14 mouse cellular contexts compared by ENCODE assay signal in genomic region chr12:5983937-5984610, GRCm38 (mm10).
A peak's percentile ranks its signal among the peaks of the same experiment; 100 is the strongest.
DNase-seq lines count a peak whose midpoint lies in the region; ATAC-seq and TF ChIP-seq lines count a peak whose summit lies in the region.
"Had no signal": no experiment of that assay in that cellular context is flagged by ENCODE, and none has a peak within 500 bp of the region (broad histone marks: within the 10 kb centered on the region; RNA-seq: fewer than 3 reads in every experiment).

No protein-coding gene starts in this region.

- no peak overlapping the region; the same call in 1 of the 2 replicates for H3K27ac ChIP-seq in forebrain, embryonic 13.5 days
- no peak overlapping the region for H3K27ac ChIP-seq in forebrain, embryonic 11.5 days (ENCODE audit: low read depth, low read length)
- H3K27ac ChIP-seq in limb, embryonic 14.5 days (replicated peaks; ENCODE audit: low read depth, low read length) = no peak overlapping the region
- H3K27ac ChIP-seq: layer of hippocampus, adult 2 months; liver, embryonic 12.5 days had no signal

- H3K4me2 ChIP-seq in forebrain, embryonic 13.5 days = peak overlapping the region; percentile 18; the same call in 1 of the 2 replicates
- H3K4me2 ChIP-seq in forebrain, embryonic 11.5 days (ENCODE audit: low read depth, low read length, severe bottlenecking) = no peak overlapping the region
- H3K4me2 ChIP-seq in limb, embryonic 14.5 days (replicated peaks; ENCODE audit: low read depth, low read length, severe bottlenecking) = 0 out of 2 replicates have a peak overlapping the region, but pooled peaks have one; percentile 10
- H3K4me2 ChIP-seq: liver, embryonic 12.5 days had no signal

- no peak for DNase-seq in forebrain, embryonic 11.5 days (ENCODE audit: low spot score)
- DNase-seq in left cerebral cortex, adult 18-20 months (ENCODE audit: low spot score in 2 of 2) = peak; percentile 7 to 11
- no peak for DNase-seq in left cerebral cortex, postnatal 4 days
- peak; percentile 78 for DNase-seq in brain, embryonic 14.5 days (ENCODE audit: low read depth)
- no peak for DNase-seq in limb, embryonic 14.5 days (ENCODE audit: low spot score)
- DNase-seq: gastrocnemius, postnatal 14 days; thymus, postnatal 4 days had no signal

- intact Hi-C loops in left cerebral cortex, postnatal 4 days (cut with DNase I) = no loop called here

- TF ChIP-seq CTCF in brain, embryonic 14.5 days (IDR thresholded peaks at IDR 0.05; ENCODE audit: borderline replicate concordance, extremely low read depth, insufficient read depth, insufficient read length) = no peak

- peak; percentile 87 for ATAC-seq in forebrain, embryonic 13.5 days
- ATAC-seq in forebrain, embryonic 11.5 days (replicated peaks; ENCODE audit: low FRiP score) = no peak
- ATAC-seq in limb, embryonic 14.5 days (ENCODE audit: low FRiP score, low read depth) = no peak
- no peak for ATAC-seq in erythroblast, adult 5-6 weeks (replicated peaks; ENCODE audit: low FRiP score, poor library complexity, severe bottlenecking)
- no peak for ATAC-seq in cerebellum, adult (ENCODE audit: insufficient number of reproducible peaks, low FRiP score, low TSS enrichment)
- ATAC-seq: liver, embryonic 12.5 days had no signal

- H3K9ac ChIP-seq in forebrain, embryonic 13.5 days = no peak overlapping the region
- H3K9ac ChIP-seq in forebrain, embryonic 11.5 days (ENCODE audit: low read length) = no peak overlapping the region
- no peak overlapping the region for H3K9ac ChIP-seq in limb, embryonic 14.5 days (ENCODE audit: low read depth, low read length, severe bottlenecking)
- H3K9ac ChIP-seq: liver, embryonic 12.5 days had no signal

- TF ChIP-seq POLR2A in brain, embryonic 14.5 days (IDR thresholded peaks at IDR 0.05; ENCODE audit: borderline replicate concordance, extremely low read depth, insufficient read depth, insufficient read length, poor library complexity, severe bottlenecking) = no peak
- no peak for TF ChIP-seq POLR2A in limb, embryonic 14.5 days (IDR thresholded peaks at IDR 0.05; ENCODE audit: borderline replicate concordance, extremely low read depth, insufficient read depth, insufficient read length)

- H3K4me1 ChIP-seq in forebrain, embryonic 13.5 days = peaks cover 17% of the 10 kb centered on the region
- H3K4me1 ChIP-seq in forebrain, embryonic 11.5 days (replicated peaks; ENCODE audit: control insufficient read depth, insufficient read depth, low read length) = no peaks in the 10 kb centered on the region
- no peaks in the 10 kb centered on the region; the same call in 1 of the 2 replicates for H3K4me1 ChIP-seq in limb, embryonic 14.5 days (ENCODE audit: control insufficient read depth, insufficient read depth, low read length)
- H3K4me1 ChIP-seq: liver, embryonic 12.5 days; megakaryocyte, embryonic 14.5 days had no signal

- WGBS in forebrain, embryonic 13.5 days = 41% methylated on average over 13 of the region's 13 CpGs
- WGBS in forebrain, embryonic 11.5 days = 65% methylated on average over 13 of the region's 13 CpGs
- WGBS in limb, embryonic 14.5 days = 24% methylated on average over 13 of the region's 13 CpGs

- no peaks in the 10 kb centered on the region for H3K36me3 ChIP-seq in forebrain, embryonic 13.5 days (ENCODE audit: poor library complexity, severe bottlenecking)
- H3K36me3 ChIP-seq in forebrain, embryonic 11.5 days (ENCODE audit: control insufficient read depth, insufficient read depth, low read length) = no peaks in the 10 kb centered on the region
- H3K36me3 ChIP-seq in limb, embryonic 14.5 days (ENCODE audit: control insufficient read depth, insufficient read depth, low read length) = no peaks in the 10 kb centered on the region
- H3K36me3 ChIP-seq: G1E; liver, embryonic 12.5 days had no signal

- no peaks in the 10 kb centered on the region for H3K9me3 ChIP-seq in forebrain, embryonic 13.5 days (replicated peaks)
- H3K9me3 ChIP-seq in forebrain, embryonic 11.5 days (ENCODE audit: control insufficient read depth, low read length) = no peaks in the 10 kb centered on the region
- H3K9me3 ChIP-seq in limb, embryonic 14.5 days (ENCODE audit: control insufficient read depth, low read length) = no peaks in the 10 kb centered on the region
- H3K9me3 ChIP-seq: liver, embryonic 12.5 days; megakaryocyte, embryonic 14.5 days had no signal

- no peaks in the 10 kb centered on the region for H3K27me3 ChIP-seq in forebrain, embryonic 13.5 days
- no peaks in the 10 kb centered on the region for H3K27me3 ChIP-seq in forebrain, embryonic 11.5 days (ENCODE audit: control insufficient read depth, insufficient read depth, low read length)
- no peaks in the 10 kb centered on the region for H3K27me3 ChIP-seq in limb, embryonic 14.5 days (ENCODE audit: control insufficient read depth, insufficient read depth, low read length)
- H3K27me3 ChIP-seq: liver, embryonic 12.5 days; megakaryocyte, embryonic 14.5 days had no signal

- H3K4me3 ChIP-seq in forebrain, embryonic 13.5 days = no peak overlapping the region
- no peak overlapping the region for H3K4me3 ChIP-seq in forebrain, embryonic 11.5 days (ENCODE audit: low read depth, low read length)
- H3K4me3 ChIP-seq in limb, embryonic 14.5 days (replicated peaks; ENCODE audit: low read length) = no peak overlapping the region
- H3K4me3 ChIP-seq: layer of hippocampus, adult 2 months; liver, embryonic 12.5 days; megakaryocyte, embryonic 14.5 days had no signal

Comparison
In these comparisons a context has a peak if more than half of its experiments do, and no peak if none do; other contexts are left out.
1. DNase-seq: peak in left cerebral cortex, adult 18-20 months (2 of 2) and brain, embryonic 14.5 days (single experiment); none in forebrain, embryonic 11.5 days (single experiment), left cerebral cortex, postnatal 4 days (single experiment) and limb, embryonic 14.5 days (single experiment).